Mouse (Mus musculus): ENCODE results near the gene Tbx2. TPM values are rescaled to one million over a fixed set of nuclear protein-coding genes. Genes with fewer than 3 reads are reported as not detected.

The Tbx2 gene
- polyA plus RNA-seq, 1 experiment from 2014 or later, result 40.9 TPM

Other genes with a start within 250 kb of the Tbx2 start
- gene Gm11444, start 17.8 kb downstream of the Tbx2 start, polyA plus RNA-seq (2015; fragmentation: Nextera tagmentation; extraction: Ambion mirVana), result 0.62 TPM in 1 of 2 replicates, not detected in the other
- 78.8 and 81.3 TPM in 2 replicates for gene Tbx4, start 53.9 kb downstream of the Tbx2 start, polyA plus RNA-seq (2015; fragmentation: Nextera tagmentation; extraction: Ambion mirVana)